Mouse (Mus musculus): ENCODE measurements around the gene Eif2a.

Gene Eif2a

GRCm38 (mm10) chr3:58520286-58520685 is 5.3 kb upstream of the Eif2a start:
- in situ Hi-C loops (cut with MboI, MseI): no loop called here

GRCm38 (mm10) chr3:58521361-58521760 is 4.3 kb upstream of the Eif2a start:
- in situ Hi-C loops (cut with MboI, MseI): no loop called here

DNA sequence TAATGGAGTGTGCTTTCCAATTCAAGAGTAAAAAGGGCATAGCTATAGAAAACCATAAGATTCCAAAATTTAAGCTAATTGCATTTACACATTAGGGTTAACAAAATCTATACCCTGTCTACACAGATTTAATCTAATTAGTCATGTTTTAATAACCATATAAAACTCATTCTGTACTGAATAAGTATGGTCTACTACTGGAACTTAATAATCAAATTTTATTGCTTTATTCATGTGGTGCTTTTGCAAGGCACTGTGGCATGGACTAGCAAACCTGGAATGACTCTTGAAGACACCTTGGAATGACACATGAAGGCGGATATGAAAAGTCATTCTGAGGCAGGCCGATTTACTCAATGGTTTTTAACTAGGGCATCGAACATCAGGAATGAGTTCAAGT is 2.2 kb upstream of the Eif2a start:
- in situ Hi-C loops (cut with MboI, MseI): no loop called here

- in situ Hi-C loops (cut with MboI, MseI): no loop called here
Observed at GRCm38 (mm10) chr3:58524246-58524645, 1.4 kb upstream of the Eif2a start.

DNA sequence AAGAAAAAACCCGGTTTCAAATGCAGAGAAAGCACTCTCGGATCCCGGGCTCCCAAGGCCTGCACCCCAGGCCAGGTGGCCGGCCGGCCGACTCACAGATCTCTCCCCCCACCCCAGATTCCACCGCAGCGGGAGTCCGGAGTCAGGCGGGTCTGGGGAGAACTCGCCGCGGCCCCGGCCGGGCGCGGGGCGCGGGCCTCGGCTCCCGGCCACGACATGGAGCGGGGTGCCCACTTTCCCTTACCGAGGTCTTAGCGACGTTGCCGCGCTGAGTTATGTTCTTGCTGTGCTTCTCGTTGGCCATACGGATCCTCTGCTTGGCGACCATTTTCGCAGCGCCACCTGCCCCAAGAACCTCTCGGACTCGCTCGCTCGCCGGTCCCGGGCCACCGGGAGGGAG is 455 bp upstream of the Eif2a start:
- in situ Hi-C loops (cut with MboI, MseI): loop anchor here in 1 of 2 experiments (25.0 kb wide), 1 partner anchor 2012 kb away; no protein-coding TSS in a partner anchor

- in situ Hi-C loops (cut with MboI, MseI): loop anchor here in 1 of 2 experiments (25.0 kb wide), 1 partner anchor 2011 kb away; no protein-coding TSS in a partner anchor
Observed at GRCm38 (mm10) chr3:58526408-58526737, 752 bp downstream of the Eif2a start.

DNA sequence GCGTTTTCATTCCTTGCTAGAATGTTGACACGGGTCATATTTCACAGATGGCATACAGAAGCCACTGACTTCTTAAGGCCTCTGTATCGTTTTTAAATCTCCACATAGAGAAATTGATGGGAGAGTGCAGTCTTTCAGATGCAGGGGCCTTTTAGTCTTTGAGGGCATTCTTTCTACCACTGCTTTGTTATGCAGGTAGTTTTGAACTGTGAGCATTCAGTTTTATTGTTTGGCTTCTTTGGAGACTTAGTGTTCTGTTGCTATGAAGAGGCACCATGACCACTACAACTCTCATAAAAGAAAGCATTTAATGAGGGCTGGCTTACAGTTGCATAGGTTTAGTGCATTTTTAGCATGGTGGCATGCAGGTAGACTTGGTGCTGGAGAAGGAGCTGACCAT is 11.0 kb downstream of the Eif2a start:
- in situ Hi-C loops (cut with MboI, MseI): loop anchor here in 1 of 2 experiments (25.0 kb wide), 1 partner anchor 2001 kb away; no protein-coding TSS in a partner anchor

DNA sequence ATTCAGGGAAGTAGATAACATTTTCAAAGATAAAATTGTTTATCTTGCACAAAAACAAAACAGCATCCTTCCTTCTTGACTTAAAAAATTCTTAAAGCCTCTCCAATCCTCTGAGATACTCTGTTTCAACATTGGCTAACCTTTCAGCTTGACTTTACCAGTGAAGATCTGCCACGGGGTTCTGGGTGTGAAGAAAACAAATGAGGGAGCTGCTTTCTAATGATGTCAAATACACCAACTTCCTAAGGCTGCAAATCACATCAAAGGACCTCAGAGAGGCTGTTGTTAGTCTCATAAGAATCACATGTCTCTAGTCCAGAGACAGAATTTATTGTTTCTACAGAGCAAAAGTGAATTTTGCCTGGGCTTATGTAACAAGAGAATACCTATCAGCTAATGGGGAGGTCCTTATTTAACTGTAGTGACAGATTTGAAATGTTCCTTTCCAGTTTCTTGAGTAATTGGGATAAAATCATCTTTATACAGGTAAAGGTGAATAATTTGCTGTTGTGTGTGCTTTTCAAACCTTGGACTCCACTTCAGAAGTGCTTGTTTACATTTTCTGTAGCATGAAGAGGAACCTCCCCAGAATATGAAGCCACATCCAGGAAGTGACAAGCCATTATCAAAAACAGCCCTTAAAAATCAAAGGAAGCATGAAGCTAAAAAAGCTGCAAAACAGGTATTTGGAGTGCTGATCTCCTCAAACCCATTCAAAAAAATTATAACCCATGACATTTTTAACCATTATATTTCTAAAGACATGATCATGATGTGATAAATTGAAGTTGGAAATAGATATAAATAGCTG is 26.6 kb downstream of the Eif2a start:
- in situ Hi-C loops (cut with MboI, MseI): no loop called here

- in situ Hi-C loops (cut with MboI, MseI): no loop called here
Observed at GRCm38 (mm10) chr3:58556649-58557048, 31.0 kb downstream of the Eif2a start.

GRCm38 (mm10) chr3:58559887-58560286 is 34.3 kb downstream of the Eif2a start:
- in situ Hi-C loops (cut with MboI, MseI): no loop called here

GRCm38 (mm10) chr3:58561437-58561836 is 35.8 kb downstream of the Eif2a start:
- in situ Hi-C loops (cut with MboI, MseI): no loop called here

DNA sequence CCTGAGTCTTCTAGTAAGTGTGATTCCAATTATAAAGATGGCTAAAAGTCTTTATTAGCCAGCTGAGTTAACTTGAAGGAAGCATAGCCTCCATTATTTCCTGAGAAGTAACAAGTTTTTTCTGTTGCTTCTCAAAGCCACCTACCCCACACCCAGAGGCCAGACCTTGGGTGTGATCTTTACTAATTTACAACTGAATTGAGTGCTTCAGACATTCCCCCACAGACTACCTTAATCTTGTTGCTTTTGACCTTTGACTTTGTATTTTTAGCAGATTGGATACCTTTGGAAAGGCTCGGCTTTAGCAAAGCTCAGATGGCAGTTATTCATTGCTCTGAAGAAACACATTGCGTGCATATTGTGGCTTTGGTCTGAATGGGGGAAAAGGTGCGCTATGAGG is 45.2 kb downstream of the Eif2a start:
- in situ Hi-C loops (cut with MboI, MseI): no loop called here

GRCm38 (mm10) chr3:58576137-58577066 is 50.8 kb downstream of the Eif2a start, which contains the start of gene Selenot:
TSS of gene Selenot (plus strand) at chr3:58576636.
- in situ Hi-C loops (cut with MboI, MseI): loop anchor here in 1 of 2 experiments (5.0 to 25.0 kb wide), 2 partner anchors 106 to 739 kb away; partner anchors contain the start of gene Pfn2

- in situ Hi-C loops (cut with MboI, MseI): loop anchor here in 1 of 2 experiments (5.0 to 25.0 kb wide), 2 partner anchors 105 to 740 kb away; partner anchors contain the start of gene Pfn2
Observed at GRCm38 (mm10) chr3:58577067-58577503, 51.5 kb downstream of the Eif2a start.

DNA sequence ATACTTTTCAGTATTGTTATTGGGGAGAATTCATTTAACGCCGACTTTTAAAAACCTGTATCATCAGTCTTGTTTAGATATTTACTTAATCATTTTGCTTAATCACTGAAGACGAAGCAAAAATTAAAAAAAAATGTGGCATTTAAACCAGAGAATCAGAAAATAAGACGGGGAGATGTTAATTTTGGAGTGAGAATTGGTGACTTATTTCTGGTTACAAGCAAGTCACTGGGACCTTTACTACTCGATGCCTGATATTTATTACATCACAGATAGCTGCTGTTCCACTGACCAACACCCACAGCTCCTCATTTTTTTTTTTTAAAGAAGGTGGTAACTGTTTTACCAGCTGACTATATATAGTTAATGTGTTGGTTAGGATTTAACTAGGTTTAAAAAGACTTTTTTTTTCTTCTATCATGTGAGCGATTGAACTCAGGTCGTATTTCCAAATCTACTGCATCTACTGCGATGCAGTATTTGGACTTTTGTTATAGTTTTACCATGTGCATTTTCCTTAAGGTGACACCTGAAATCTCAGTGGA is 52.0 kb downstream of the Eif2a start:
- in situ Hi-C loops (cut with MboI, MseI): loop anchor here in 1 of 2 experiments (5.0 to 25.0 kb wide), 2 partner anchors 105 to 740 kb away; partner anchors contain the start of gene Pfn2

DNA sequence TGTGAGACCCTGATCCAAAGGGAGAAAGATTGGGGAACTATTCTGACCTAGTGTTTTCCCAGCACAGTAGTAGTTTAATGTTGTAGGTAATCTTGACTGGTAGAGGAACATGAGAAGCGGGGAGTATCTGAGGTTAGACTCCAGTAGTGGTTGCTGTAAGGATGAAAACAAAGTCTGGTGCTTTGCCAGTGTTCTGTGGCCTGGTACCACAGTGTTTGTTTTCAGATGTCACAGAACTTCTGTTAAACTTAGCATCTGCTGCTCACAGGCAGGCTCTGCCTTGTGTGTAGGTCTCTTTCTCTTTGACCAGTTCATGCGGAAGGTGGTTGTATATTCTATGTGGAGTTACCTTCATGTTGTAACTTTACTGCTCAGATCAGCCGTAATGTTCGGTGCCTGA is 55.9 kb downstream of the Eif2a start:
- in situ Hi-C loops (cut with MboI, MseI): loop anchor here in 1 of 2 experiments (25.0 kb wide), 1 partner anchor 744 kb away; the partner anchor contains the start of gene Pfn2

- in situ Hi-C loops (cut with MboI, MseI): loop anchor here in 1 of 2 experiments (25.0 kb wide), 1 partner anchor 745 kb away; the partner anchor contains the start of gene Pfn2
Observed at GRCm38 (mm10) chr3:58582297-58582696, 56.7 kb downstream of the Eif2a start.

DNA sequence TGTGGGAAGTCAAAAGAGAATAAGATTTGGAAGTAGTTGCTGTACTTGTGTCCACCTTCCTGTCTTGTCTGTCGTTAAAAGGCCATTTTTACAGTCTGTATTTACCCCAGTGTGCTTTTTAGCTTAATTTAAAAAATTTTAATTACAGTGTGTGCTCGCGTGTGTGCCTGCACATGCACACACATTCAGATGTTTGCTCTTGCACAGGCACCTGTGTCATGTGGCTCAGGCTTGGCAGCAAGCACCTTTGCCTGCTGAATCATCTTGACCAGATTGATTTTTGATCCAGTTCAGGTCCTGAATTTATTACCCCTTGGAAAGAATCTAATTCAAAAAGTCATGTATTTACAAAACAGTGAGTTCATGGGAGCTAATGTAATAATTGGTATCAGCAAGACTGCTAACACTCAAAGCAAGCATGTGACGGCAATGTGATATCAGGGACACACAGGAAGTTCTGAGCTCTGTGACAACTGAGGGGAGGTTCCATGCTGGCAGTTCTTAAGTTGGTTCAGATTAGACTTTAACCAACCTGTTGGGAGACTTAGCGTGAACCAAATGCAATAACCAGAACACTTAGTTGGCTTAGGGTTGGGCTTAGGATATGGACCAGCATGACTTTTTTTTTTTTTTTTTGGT is 57.3 kb downstream of the Eif2a start:
- in situ Hi-C loops (cut with MboI, MseI): loop anchor here in 1 of 2 experiments (25.0 kb wide), 1 partner anchor 746 kb away; the partner anchor contains the start of gene Pfn2

DNA sequence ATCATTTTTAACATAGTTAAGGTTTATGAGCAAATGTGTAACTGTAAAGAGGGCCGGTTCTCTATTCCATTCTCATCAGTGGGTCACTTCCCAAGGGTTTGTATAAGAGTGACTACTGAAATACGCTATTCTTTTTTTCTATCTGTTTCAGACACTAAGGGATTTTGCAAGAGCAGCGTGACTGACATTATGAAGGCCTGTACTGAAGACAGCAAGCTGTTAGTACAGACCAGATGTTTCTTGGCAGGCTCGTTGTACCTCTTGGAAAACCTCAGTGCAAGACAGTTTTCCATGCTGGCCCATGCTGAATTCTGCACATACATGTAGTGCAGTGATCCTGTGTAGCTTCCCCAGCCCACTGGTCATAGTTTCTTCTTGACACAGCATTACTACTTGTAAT is 64.9 kb downstream of the Eif2a start:
- in situ Hi-C loops (cut with MboI, MseI): loop anchor here in 1 of 2 experiments (25.0 kb wide), 1 partner anchor 753 kb away; the partner anchor contains the start of gene Pfn2

DNA sequence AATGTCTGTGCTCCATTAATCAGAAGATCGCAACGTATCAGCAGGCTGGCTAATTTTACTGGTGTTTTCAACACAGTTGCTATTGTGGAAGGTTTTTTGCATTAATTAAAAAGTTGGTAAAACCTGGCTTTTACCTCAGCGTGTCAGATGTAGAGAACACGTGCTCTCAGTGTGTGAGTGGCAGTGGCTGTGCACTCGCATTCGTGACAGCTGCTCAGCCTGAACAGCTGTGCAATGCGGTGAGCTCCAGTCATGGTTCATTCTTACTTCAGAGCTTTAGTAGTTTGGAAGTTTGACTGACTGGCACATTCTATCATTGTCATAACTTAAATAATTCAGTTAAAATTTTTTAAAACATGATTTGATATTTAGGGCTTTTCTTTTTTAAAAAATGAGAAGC is 67.0 kb downstream of the Eif2a start:
- in situ Hi-C loops (cut with MboI, MseI): loop anchor here in 1 of 2 experiments (25.0 kb wide), 1 partner anchor 755 kb away; the partner anchor contains the start of gene Pfn2

All from T-helper 17 cell (primary cell).